Mouse (Mus musculus) MEL-GATA-1-ER (cell line): ENCODE measurements around the gene Arhgap45.
"Not testable (repeated sequence)": the region's sequence is repeated elsewhere in the genome, so short reads cannot be mapped to it uniquely, and the experiment has no call there.

ENCODE experiments used
- DNase-seq: peaks from one replicate; pipeline ENCODE4 v3.0.0-alpha.2; 2012; ENCODE audit warnings: low read depth; ENCODE audit errors: extremely low read depth

Gene Arhgap45

DNA sequence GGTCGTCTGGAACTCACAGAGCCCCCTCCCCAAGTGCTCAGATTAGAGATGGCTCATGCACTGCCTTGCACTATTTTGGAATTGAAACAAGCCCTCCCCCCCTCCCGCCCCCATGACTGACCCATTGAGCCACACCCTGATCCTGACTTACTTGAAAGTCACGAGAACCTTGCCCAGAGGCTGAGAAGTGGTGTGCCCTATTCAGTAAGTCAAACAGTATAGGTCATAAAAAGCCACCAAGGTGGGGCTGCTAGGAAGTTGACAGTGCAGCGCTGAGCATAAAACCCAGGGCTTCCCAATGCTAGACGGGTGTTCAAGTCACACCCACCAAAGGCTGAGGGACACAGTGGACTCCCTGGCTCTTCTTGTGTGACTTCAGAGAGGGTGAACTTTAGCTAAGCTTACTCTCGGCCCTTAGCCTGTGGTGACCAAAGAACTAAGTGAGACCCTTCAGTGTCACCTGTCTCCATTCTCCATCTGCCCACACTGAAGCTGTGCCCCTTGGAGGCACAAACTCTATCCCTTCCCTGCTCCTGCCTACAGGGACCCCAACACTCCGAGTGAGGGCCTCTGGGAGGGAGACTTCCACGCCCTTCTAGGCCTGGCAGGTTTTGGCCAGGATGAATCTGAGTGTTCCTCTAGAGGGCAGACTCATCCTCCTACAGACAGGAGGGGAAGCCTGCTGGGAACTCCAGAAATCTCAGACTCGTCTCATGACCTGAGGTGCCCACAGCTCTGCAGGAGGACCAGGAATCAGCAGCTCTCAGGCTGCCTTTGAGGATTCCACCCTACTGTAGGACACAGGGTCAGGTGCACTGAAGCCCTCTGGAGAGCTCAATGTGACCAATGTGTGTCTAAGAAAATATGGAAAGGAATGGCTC lies 17.3 kb downstream of the Arhgap45 start:
- no peak for DNase-seq

DNA sequence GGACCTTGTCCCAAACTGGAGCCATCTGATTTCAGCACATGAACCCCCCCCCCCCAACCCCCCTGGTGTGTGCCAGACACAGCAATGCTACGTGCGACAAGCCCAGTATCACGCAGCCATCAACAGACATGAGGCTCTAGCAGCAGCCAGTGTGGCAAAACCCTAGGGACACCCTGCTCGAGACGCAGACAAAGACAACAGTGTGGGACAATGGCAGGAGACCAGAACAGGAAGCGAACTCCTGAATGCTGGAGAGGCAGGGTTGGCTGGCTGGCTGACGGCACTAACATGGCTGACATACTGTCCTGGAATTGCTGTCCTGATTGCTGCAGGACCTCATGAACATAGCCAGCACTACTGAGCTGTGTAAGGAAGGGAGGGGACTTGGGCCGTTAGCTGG lies 18.7 kb downstream of the Arhgap45 start:
- DNase-seq, result no peak

DNA sequence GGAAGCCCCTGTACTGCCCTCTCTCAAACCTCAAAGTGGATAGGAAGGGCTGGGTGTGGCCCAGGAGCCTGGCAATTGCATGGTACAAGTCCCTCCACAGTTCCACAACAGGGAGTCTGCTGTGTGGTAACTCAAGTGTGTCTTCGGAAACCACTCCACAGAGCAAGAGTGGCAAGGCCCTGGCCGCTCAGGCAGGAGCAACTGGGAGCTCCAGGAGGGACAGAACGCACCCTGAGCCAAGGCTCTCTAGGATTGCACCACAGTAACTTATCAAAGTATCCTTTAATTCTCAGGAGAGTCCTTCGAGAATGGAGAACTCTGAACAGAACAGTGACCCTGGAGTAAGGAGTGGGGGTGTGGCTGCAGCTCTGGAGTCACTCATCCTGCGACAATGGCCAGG lies 19.2 kb downstream of the Arhgap45 start:
- no peak for DNase-seq

DNA sequence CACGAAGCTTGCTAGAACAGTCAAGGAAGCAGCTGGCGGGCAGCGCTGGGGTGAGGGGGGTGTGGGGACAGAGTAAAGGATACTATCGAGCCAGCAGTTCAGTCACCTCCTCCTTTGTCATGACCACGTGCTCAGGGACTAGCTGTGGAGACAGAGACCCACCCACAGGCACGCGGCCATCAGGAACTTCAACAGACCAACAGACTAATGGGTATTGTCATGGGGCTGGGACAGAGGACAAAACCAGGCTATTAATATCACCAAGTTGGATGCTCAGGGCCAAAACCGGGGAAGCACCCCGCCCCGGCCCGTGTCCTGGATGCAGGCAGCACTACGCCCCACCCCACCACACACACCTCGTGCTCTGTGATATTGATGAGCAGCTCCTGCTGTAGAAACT lies 20.4 kb downstream of the Arhgap45 start:
- no peak for DNase-seq

DNA sequence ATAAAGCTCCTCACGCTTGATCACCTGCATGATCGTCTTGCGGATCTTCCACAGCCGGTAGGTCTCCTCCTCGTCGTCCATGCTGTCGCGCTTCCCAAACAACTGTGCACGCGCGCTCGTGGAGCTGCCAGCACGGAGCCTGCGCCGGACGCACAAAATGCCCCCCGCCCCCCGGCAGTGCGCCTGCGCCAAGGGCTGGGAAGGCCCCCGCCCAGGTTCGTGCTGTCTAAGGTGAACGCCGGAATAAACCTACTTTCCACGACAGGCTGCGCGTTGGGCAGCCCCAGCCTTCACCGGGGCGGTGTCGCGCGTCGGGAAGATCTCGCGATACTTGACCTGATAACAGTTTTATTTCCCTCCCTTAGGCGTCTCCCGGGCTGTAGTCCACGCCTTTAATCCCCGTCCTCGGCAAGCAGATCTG lies 23.1 kb downstream of the Arhgap45 start, which contains the start of gene Polr2e:
Gene Polr2e (minus strand): TSS at position 237 of the 421 bp plus-strand sequence.
- DNase-seq, result peak; percentile 90

DNA sequence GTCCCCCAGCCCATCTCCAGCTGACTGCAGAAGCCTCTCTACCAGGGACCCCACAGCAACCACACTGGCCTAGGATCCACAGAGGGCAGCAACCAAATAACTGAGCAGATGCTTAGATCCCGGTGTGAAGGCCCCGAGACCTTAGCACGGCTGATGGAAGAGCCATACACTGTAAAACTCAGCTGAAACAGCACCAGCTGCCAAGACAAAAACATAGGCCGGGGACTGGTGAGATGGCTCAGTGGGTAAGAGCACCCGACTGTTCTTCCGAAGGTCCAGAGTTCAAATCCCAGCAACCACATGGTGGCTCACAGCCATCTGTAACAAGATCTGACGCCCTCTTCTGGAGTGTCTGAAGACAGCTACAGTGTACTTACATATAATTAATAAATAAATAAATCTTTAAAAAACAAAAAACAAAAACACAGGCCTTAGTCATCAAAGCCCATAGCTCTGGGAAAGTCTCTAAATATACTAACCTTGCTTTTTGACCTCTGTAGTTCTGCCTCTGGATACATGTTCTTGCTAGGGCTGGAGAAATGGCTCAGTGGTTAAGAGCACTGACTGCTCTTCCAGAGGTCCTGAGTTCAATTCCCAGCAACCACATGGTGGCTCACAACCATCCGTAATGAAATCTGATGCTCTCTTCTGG lies 25.1 kb downstream of the Arhgap45 start:
- not testable (repeated sequence) for DNase-seq

DNA sequence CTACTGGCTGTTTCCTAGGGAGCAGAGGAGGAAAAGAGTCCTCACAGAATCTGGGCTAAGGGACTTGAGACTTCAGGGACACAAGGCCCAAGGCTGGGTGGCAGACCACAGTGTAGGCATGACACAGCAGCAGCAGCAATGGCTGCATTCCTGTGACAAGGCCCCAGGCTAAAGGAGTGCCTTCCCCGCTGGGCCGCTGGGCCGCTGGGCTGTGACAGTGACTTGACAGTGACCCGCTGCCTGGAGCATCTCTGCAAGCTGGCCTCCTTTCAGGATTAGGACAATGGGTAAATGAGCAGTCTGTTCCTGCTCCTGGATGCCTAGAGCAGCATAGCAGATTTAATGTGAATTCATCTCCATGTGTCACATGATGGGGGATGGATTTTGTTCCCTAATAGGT lies 27.6 kb downstream of the Arhgap45 start:
- no peak for DNase-seq

DNA sequence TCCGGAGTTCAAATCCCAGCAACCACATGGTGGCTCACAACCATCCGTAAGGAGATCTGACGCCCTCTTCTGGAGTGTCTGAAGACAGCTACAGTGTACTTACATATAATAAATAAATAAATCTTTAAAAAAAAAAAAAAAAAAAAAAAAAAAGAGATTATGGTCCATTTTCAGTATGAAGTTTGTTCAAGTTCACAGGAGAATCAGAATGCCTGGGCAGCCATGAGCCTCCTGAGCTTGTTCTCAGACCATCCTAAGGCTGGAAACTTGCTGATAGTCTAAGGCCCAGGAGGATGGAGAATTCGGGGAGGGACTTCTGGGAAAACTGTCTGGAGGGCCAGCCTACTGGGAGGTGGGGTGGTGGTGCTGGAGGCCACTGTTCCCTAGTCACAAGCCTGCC lies 28.9 kb downstream of the Arhgap45 start:
- DNase-seq, result not testable (repeated sequence)

DNA sequence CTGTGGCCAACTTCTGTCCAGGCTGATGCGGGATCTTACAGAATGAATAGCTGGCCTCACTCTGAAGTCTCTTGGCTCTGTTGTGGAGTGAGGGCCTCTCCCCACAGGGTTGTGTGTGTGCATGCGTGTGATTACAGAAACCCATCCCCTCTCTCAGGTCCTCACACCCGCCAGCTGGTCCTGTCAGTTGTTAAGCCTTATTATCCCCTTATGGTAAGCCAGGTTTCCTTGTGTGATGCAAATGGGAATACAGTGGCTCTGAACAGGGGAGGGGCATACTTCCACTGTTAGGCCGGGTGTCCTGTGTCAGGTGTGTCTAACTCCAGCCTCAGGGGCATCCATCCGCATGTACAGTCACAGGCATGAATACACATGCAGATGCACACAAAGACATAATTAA lies 29.3 kb downstream of the Arhgap45 start:
- no peak for DNase-seq

DNA sequence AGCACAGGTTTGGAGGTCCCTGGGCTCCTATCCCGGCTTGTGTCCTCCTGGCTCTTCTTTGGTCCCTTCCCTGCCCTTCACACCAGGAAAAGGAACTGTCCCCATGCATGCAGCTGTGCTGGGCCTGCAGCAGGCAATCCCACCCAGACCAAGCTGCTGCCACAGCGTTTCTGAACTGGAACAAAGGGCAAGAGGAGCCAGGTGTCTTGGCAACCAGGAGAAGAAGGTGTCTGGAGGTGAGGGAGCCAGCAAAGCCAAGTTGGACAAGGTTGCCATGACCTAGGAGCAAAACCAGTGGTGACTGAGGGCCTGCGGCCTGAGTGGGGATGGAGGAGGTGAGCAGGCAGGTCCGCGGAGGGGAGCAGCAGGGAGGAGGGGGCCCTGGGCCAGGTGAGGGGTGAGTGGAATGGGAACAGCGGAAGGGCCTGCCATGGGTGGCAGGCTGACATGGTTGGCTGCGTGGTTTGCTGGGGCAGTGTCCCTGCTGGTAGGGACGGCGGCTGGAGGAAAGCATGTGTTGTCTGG lies 30.6 kb downstream of the Arhgap45 start, which contains the start of gene Gpx4:
Gene Gpx4 (plus strand): TSS at position 126 of the 525 bp plus-strand sequence.
- no peak for DNase-seq

DNA sequence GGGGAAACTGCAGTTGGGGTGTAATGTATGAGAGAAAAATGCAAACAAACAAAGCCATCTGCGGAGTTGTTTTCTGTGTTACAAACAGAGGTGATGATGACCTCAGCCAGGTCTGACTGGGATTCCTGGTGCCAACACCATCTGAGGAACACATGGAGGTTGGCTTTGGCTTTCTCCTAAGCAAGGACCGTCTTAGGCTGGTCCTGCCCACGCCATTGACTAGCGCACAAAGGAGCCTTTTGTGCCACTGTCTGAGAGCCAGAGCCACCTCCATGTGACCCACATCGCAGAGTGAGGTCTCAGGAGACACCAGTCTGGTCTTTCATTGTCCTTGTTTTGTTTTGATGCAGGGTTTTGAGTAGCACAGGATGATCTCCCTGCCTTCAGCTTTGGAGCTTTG lies 31.9 kb downstream of the Arhgap45 start:
- no peak for DNase-seq

DNA sequence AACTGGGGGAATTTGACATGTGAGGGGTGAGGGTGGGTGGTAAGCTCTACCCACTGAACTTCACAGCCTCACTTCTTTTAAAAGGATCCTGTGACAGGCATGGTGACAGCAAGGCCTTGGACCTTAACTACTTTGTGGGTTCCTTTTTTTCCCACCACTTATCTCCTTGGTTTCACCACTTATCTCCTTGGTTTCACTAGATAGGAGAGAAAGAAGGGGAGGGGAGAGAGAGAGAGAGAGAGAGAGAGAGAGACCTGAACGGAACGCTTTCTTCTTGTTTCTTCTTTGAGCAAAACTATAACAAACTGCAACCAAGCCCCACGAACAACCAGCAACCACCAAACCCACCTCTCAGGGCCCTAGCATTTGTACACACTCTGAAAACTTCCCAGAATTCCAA lies 32.4 kb downstream of the Arhgap45 start:
- no peak for DNase-seq

DNA sequence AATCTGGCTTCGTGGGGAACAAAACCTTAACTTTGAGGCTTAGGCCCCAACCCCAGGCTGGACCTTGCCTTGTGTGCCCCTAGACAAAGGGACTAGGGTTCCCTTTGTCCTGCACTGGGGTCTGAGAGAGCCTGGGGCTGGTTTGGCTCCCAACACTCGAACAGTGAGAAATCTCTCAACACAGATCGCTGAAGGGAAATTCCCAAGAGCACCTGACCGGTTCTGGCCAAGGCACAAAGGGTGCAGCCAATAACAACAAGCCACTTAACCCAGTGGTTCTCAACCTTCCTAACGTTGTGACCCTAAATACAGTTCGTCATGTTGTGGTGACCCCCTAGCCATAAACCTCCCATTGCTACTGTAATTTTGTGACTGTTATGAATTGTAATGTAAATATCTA lies 33.8 kb downstream of the Arhgap45 start:
- DNase-seq, result no peak

DNA sequence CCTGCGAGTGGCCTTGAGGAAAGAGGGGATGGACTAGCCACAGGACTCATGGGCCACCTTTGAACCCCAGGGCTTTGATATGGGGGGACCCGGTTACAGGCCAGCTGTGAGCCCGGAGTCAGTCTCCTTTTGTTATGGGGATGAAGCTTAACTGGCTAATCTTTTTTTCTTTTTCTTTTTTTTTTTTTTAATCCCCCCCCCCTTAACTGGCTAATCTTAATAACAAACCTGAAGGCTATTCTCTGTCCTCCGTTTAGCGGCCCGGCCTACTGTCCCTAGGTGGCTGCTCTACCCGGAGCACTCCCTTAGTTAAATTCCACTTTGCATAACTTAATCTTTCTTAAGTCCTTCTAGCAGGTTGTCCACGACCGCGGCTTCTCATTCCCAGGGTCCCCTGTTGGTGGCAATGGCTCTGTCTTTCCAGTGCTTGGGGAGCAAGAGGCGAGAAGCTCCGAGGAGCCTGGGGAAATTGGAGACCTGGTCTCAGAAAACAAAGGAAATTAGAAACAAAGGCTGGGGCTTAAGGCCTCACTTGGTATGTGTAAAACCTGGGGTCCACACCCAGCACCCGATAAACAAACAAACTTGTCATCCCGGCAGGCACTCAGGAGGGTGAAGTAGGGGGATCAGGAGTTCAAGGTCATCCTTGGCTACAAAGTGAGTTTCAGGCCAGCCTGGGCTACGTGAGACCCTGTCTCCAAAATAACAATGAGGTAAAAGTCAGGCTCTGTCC lies 34.6 kb downstream of the Arhgap45 start:
- no peak for DNase-seq

DNA sequence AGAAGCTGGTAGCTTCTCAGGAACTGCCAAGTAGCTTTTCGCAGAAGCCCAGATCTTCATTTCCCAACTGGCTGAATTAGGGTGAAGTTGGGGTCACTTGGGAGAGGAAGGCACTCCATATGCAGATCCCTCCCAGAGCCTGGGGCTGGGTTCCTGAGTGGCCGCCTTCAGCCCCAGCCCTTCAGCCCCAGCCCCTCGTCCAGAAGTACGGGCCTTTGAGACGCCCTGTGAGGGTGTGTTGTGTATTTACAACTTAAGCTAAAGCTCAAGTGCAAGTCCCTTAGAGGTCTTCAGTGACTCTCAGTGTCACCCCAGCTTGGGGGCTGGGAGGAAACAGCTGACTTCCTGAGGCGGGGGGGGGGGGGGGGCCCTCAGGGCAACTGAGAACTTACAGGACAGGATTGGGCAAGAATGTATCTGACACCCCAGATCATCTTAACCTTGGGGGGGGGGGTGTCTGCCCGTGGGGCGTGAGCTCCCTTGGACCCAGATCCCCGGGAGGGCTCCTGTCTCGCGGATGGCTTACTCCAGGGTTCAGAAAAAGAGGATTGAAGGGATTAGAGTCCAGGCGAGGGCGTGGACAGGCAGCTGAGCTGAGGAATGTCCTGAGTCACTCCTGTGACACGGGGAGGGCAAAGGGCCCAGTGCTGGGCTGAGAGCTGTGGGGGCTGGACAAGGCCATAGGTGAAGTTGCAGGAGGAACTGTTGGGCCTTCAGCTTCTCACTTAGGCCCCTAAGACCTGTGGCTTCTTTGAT lies 35.3 kb downstream of the Arhgap45 start:
- no peak for DNase-seq

DNA sequence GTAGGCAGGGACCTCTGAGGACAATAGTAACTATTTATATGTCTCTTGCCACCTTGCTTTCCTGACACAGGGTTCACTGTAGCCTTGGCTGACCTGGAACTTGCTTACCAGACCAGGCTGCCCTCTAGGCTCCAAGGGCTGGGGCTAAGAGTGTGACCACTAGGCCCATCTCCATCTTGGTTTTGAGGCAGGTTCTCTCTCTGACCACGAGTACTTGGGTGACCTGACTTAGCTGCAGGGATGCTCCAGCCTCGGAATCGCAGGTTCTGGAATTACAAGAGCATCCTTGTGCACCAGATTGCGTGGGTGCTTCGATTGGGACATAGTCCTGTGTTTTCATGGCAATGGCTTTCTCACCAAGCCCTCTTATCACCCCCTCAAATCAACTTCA lies 35.9 kb downstream of the Arhgap45 start:
- no peak for DNase-seq

DNA sequence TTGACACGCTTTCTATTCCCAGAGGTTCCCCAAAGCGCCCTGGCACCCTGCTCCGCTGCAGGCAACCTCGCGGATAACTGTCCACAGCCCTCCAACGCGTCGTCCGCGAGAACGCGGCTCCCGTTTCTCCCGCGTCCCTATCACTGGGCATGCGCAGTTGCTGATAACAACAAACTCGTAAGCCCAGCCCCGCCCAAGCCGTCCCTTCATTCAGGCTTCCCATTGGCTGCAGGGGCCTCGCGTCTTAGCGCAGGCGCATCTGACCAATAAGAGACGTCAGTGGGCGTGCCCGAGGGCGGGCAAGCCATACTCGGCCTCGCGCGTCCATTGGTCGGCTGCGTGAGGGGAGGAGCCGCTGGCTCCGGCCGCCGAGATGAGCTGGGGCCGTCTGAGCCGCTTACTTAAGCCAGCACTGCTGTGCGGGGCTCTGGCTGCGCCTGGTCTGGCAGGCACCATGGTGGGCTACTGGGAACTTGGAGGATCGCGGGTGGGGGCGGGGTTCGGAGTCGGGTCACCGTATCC lies 36.9 kb downstream of the Arhgap45 start:
- DNase-seq, result peak; percentile 96

DNA sequence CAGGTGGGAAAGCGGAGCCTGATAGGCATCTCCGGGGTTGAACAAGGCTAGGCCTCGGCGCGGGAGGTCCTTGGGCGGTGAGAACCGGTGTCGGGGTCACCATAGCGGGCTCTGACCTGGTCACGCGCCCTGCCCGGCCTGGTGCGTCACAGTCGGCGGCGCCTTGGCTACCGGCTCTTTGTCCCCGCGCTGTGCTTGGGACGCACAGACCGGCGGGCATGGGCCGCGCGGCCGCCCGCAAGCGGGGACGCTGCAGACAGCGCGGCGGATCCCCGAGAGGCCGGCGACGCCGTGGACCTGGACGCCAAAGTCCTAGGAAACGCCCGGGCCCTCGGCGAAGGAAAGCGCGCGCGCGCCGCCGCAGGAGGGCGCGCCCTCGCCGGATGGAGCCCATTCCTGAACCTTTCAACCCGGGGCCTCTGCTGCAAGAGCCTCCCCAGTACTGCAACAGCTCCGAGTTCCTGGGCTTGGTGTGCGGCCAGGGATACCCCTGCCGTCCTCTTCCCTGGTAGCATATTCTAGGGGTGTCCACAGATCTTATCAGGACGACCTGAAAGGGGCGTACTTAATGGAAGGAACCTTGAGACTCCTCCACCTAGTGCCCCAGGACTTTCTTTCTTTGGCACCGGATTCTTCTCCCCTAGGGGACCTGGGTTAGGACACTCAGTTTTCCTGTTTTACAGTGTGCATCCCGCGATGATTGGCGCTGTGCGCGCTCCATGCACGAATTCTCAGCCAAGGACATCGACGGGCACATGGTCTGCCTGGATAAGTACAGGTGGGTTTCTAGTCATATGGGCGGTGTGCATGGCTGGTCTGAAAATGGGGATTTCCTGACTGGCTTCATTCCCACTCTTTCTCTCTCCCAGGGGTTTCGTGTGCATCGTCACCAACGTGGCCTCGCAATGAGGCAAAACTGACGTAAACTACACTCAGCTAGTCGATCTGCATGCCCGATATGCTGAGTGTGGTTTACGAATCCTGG lies 37.7 kb downstream of the Arhgap45 start:
- DNase-seq, result no peak

DNA sequence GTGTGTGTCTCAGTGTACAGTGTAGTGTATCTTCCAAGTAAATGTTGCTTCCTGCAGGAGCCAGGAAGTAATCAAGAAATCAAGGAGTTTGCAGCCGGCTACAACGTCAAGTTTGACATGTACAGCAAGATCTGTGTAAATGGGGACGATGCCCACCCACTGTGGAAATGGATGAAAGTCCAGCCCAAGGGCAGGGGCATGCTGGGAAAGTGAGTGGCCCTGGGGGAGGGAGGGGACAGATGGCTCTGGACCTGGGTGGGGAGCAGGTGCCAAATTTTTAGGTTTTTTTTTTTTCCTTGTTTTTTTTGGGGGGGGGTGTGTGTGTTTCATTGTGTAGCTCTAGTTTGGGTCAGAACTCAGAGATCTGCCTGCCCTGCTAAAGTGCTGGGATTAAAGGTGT lies 38.5 kb downstream of the Arhgap45 start:
- not testable (repeated sequence) for DNase-seq

DNA sequence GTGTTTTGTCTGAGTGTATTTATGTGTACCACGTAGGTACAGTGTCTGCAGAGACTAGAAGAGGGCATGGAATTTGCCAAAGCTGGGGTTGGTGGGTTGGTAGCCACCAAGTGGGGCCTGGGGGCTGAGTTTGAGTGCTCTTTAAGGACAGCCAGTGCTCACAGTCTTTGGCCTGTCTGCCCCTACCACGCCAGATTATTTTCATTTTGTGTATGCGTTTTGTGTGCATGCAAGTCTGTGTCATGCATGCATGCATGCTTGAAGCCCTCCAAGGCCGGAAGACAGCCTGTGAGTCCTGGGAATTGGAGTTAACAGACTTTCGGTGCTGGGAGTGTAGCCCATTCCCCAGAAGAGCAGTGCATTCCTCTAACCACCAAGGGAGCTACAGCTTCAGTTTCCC lies 38.9 kb downstream of the Arhgap45 start:
- no peak for DNase-seq
